Mouse (Mus musculus) Muller cell, postnatal 12 days (primary cell): ENCODE measurements around the gene Olfr732.

Experiments
- DNase-seq: peaks from one replicate; pipeline ENCODE4 v3.0.0-alpha.2; 2015; ENCODE audit errors: inconsistent ontology term

Olfr732 gene

DNA sequence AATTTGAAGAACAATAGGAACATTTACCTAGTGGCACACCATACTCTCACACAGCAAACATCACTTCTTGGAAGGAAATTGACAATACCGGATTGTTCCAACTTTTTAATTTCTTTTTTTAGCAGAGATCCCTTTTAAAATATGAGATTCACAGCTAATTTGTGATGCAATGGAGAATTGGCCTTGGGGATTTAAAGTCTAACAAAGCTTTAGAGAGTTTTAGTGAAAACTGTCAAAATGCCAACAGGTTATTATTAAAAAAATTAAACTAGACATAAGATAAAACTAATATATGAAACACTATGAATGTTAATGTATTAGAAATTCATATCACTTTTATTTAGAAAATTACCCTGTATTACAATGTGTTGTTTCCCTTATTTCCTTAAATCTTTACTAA lies at the start of gene Olfr732:
Gene Olfr732 (minus strand): TSS at position 101 of the 400 bp plus-strand sequence.
- no peak for DNase-seq

DNA sequence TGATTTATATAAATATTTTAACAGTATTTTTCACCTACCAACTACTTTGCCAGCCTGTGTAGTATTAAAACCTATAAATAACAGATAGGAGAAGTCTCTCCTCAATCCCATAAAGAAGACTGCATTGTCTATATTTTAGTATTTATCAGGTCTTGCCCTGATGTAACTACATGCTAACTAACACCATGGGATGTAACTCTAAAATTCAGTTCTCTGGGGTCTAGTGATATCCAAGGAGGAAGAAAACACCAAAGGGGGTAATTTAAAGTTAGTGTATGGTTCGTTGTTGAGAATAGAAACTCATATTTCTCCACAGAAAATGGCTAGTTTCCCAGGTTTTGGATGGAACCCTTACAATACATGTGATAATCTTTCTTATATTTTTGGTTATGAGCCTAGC lies 42.7 kb upstream of the Olfr732 start, which contains the start of gene Olfr734:
Gene Olfr734 (minus strand): TSS at position 101 of the 400 bp plus-strand sequence.
- no peak for DNase-seq

DNA sequence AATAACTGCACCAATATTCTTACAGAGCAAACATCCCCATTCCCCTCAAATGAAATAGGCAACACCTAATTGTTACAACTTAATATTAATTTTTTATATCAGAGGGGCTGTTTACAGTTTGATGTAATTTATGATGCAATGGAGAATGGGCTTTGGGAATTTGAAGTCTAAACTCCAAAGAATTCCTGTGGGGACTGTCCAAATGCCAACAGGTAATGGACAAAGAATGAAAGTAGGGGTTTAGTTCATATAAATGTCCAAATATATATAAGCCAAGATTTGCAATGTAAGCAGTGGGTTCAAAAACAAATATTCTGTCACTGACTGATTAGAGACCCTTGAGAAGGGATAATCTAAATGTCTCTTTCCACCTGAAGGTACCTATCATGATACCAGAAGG lies 17.4 kb upstream of the Olfr732 start, which contains the start of gene Olfr733:
Gene Olfr733 (minus strand): TSS at position 101 of the 400 bp plus-strand sequence.
- no peak for DNase-seq

DNA sequence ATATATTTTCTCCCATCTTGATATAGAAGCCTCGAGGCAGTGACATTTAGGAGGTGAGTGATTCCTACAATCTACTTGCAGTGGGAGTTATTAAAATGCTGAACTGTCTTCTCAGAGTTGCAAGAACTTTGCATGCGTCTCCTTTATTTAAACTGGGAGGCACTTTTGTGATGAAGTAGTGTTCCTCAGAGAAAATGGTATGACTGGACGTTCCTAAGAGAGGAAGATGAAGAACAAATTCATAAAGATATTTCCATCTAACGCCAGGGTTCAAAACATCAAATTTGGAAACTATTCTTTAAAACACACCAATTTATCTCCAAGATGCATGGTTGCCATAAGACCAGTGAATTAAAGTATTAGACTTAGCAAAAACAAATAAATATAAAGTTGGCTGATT lies 42.2 kb downstream of the Olfr732 start, which contains the start of gene Olfr731:
Gene Olfr731 (minus strand): TSS at position 101 of the 400 bp plus-strand sequence.
- DNase-seq = no peak
